Mouse (Mus musculus) embryonic facial prominence, embryonic 11.5 days (tissue): Measurements from ENCODE around the gene Kcnk10. TPM values are rescaled to one million over a fixed set of nuclear protein-coding genes. Genes with fewer than 3 reads are reported as not detected.

Experiments
- ATAC-seq: fragments of 200-750 bp; cut with Nextera tagmentation; replicated peaks from 2 replicates; pipeline ENCODE4 v1.8.0; 2017; ENCODE audit warnings: low read depth; ENCODE audit not compliant: insufficient number of reproducible peaks, low FRiP score, low TSS enrichment
- DNase-seq: peaks from one replicate; pipeline ENCODE4 v3.0.0-alpha.2; 2015; ENCODE audit warnings: low spot score
- H3K27ac ChIP-seq: fragments of 300-500 bp; sonication (generic); replicated peaks from 2 replicates; pipeline ENCODE4 v1.5.1; 2014; ENCODE audit warnings: mild to moderate bottlenecking, low read depth, low read length, control low read depth
- H3K27me3 ChIP-seq: fragments of 300-500 bp; sonication (generic); 2 replicates; pipeline ENCODE4 v1.6.1; 2014; ENCODE audit warnings: mild to moderate bottlenecking, low read length, moderate library complexity, mixed read lengths; ENCODE audit not compliant: control insufficient read depth, insufficient read depth
- H3K36me3 ChIP-seq: fragments of 300-500 bp; sonication (generic); replicated peaks from 2 replicates; pipeline ENCODE4 v1.6.1; 2014; ENCODE audit warnings: low read depth, mild to moderate bottlenecking, low read length, moderate library complexity, mixed read lengths; ENCODE audit not compliant: control insufficient read depth, insufficient read depth
- H3K4me1 ChIP-seq: fragments of 300-500 bp; sonication (generic); 2 replicates; pipeline ENCODE4 v1.6.1; 2014; ENCODE audit warnings: low read length, mixed read lengths; ENCODE audit not compliant: control insufficient read depth, insufficient read depth
- H3K4me2 ChIP-seq: fragments of 300-500 bp; sonication (generic); 2 replicates; pipeline ENCODE4 v1.6.1; 2014; ENCODE audit warnings: low read depth, mild to moderate bottlenecking, control low read depth, low read length, moderate library complexity
- H3K4me3 ChIP-seq: fragments of 300-500 bp; sonication (generic); 2 replicates; pipeline ENCODE4 v1.5.1; 2014; ENCODE audit warnings: low read depth, low read length, control low read depth
- H3K9ac ChIP-seq: fragments of 300-500 bp; sonication (generic); replicated peaks from 2 replicates; pipeline ENCODE4 v1.6.1; 2014; ENCODE audit warnings: mild to moderate bottlenecking, control low read depth, low read length
- H3K9me3 ChIP-seq: fragments of 300-500 bp; sonication (generic); replicated peaks from 2 replicates; pipeline ENCODE4 v1.6.1; 2016; ENCODE audit warnings: mild to moderate bottlenecking, low read length, inconsistent platforms, mixed read lengths; ENCODE audit not compliant: control insufficient read depth
- WGBS: fragments of 180-500 bp; shearing (Covaris S2); extraction: QIAGEN DNeasy Blood & Tissue Kit; methylation state at CpG from one replicate; pipeline ENCODE4 v1.1.7; 2014; 5-methylcytosine and 5-hydroxymethylcytosine counted together
- polyA plus RNA-seq: library from polyadenylated mRNA; unstranded; fragments of >200 nt; fragmentation: Nextera tagmentation; extraction: Ambion mirVana; gene quantifications from 2 replicates; pipeline ENCODE4 v1.2.1, GENCODE M21; 2014

The Kcnk10 gene
- polyA plus RNA-seq, 1 experiment from 2014 or later = 4.0 TPM

DNA sequence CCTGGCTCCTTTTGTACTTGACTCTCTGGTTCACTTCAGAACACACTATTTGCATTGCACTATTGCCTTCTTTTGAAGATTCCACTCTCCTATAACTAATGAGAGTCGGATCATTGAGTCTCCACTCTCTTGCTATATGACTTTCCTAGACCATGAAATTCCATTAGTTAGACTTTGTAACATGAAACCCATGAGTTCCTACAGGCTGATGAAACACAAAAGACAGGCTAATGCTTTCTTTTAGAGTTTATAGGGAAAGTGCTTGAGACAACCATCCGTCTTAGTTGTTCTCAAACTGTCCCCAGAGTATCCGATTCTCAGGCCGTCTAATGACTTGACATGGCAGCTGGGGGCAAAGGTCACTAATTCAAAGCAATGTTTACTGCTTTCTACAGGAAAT lies 172.0 kb downstream of the Kcnk10 start:
- no peaks in the 10 kb centered on the region for H3K4me1 ChIP-seq
- H3K4me2 ChIP-seq = no peak overlapping the region
- ATAC-seq = peak; percentile 76; the same call in 1 of the 2 replicates
- no peak overlapping the region for H3K4me3 ChIP-seq
- no peak overlapping the region for H3K9ac ChIP-seq
- no peaks in the 10 kb centered on the region for H3K27me3 ChIP-seq
- WGBS = 7% methylated on average over 4 of the region's 4 CpGs
- H3K9me3 ChIP-seq = no peaks in the 10 kb centered on the region
- DNase-seq = peak; percentile 29
- H3K27ac ChIP-seq = no peak overlapping the region
- no peaks in the 10 kb centered on the region for H3K36me3 ChIP-seq

DNA sequence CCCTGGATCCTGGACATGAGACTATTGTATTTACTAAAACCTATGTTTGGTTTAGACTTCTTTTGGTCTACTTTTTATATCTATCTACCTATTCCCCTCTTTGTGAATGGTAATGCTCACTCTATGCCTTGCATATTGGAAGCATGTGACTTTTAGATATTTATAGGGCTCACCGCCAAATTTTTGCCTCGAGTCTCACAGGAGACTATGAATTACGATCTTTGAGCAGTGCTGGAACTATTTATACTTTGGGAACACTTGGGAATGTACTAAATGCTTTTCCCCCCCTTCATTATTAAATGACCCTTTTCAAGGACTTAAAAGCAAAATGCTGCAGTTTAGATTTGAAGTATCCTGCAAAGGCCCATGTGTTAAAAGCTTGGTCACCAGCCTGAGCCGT lies 181.5 kb downstream of the Kcnk10 start:
- Histone ChIP-seq H3K9ac (no peak overlapping the region), H3K4me3 (no peak overlapping the region), H3K27ac (no peak overlapping the region), H3K4me2 (no peak overlapping the region), H3K4me1 (no peaks in the 10 kb centered on the region), H3K9me3 (no peaks in the 10 kb centered on the region), H3K36me3 (no peaks in the 10 kb centered on the region), H3K27me3 (no peaks in the 10 kb centered on the region)
- DNase-seq (no peak), ATAC-seq (no peak)
- 82% methylated on average over 4 of the region's 4 CpGs for WGBS

DNA sequence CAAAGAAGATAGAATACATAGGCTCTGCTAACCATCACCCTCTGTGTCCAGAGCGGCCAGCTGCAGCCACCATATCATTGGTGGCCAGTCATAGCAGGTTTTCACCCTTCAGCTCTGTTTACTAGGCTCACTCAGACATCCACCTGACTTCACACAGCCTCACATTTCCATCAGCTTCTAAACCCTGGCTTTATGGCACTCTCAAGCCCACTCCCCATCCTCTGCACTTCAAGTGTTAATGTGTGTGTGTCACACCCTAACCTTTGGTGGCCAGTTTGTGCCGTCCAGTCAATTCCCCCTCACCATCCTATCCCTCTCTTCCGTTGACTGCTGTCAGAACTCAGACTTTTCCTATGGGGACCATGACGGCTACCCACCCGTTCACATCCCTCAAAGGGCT lies 184.0 kb downstream of the Kcnk10 start:
- H3K27me3 ChIP-seq = no peaks in the 10 kb centered on the region
- H3K27ac ChIP-seq = no peak overlapping the region
- no peaks in the 10 kb centered on the region for H3K36me3 ChIP-seq
- no peaks in the 10 kb centered on the region for H3K4me1 ChIP-seq
- ATAC-seq = no peak
- DNase-seq = no peak
- H3K9me3 ChIP-seq = no peaks in the 10 kb centered on the region
- WGBS = 94% methylated on average over 5 of the region's 5 CpGs
- no peak overlapping the region for H3K4me2 ChIP-seq
- no peak overlapping the region for H3K4me3 ChIP-seq
- no peak overlapping the region for H3K9ac ChIP-seq

DNA sequence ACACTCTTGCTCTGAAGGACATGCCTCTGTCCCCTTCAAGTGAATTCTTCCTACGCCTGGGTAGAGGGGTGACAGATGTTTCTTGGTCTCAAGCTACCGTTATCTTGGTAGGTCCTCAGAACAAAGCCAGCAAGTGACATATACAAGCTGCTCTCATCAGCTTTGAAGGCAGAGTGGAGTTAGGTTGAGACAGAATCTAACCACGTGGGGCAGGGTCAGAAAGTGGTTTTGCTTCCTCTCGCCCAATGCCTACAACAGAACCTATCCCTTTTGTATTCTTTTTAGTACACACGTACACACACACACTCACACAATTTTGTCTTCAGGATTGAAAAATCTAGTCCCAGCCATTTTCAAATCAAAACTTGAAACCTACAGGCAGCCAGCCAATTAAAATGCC lies 186.8 kb downstream of the Kcnk10 start:
- no peaks in the 10 kb centered on the region for H3K36me3 ChIP-seq
- no peaks in the 10 kb centered on the region for H3K9me3 ChIP-seq
- H3K4me2 ChIP-seq = no peak overlapping the region
- no peak overlapping the region for H3K4me3 ChIP-seq
- WGBS = 85% methylated on average over 5 of the region's 5 CpGs
- H3K9ac ChIP-seq = no peak overlapping the region
- no peak overlapping the region for H3K27ac ChIP-seq
- H3K27me3 ChIP-seq = no peaks in the 10 kb centered on the region
- no peak for DNase-seq
- no peaks in the 10 kb centered on the region for H3K4me1 ChIP-seq
- no peak for ATAC-seq

DNA sequence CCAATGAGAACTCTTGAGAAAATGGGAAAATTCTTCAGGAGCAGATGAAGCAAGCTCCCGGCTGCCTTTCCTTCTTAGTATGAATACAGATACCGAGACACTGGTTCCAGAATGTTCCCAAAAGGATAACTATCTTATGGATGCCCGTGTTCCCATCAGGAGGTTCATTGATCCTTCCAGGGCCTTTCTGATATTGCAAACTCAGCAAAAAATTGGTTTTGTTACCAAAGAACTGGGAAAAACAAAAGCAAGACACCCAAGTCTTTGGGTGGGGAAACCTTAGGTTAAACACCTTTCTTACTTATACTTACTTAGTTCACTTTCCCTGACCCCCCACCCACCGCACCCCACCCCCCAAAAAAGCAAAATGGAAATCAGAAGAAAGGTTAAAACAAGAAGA lies 188.5 kb downstream of the Kcnk10 start:
- no peak for ATAC-seq
- 90% methylated on average over 4 of the region's 4 CpGs for WGBS

More for the DNA sequence above, 188.5 kb downstream of the Kcnk10 start:
- no peak overlapping the region for H3K4me2 ChIP-seq
- H3K36me3 ChIP-seq = no peaks in the 10 kb centered on the region
- H3K27me3 ChIP-seq = no peaks in the 10 kb centered on the region
- DNase-seq = no peak
- H3K27ac ChIP-seq = no peak overlapping the region
- H3K9ac ChIP-seq = no peak overlapping the region
- no peak overlapping the region for H3K4me3 ChIP-seq
- H3K4me1 ChIP-seq = no peaks in the 10 kb centered on the region
- no peaks in the 10 kb centered on the region for H3K9me3 ChIP-seq

Other genes starting within 250 kb of the Kcnk10 start
- 20.4 and 21.7 TPM in 2 replicates for gene Spata7, start 49.8 kb upstream of the Kcnk10 start, polyA plus RNA-seq
- 5.3 TPM in 2 replicates for gene Ptpn21, start 159.1 kb upstream of the Kcnk10 start, polyA plus RNA-seq
- 174 and 182 TPM in 2 replicates for gene Zc3h14, start 168.7 kb upstream of the Kcnk10 start, polyA plus RNA-seq